Mouse (Mus musculus) heart, embryonic 11.5 days (tissue): Measurements from ENCODE around the gene Trappc1. TPM values are rescaled to one million over a fixed set of nuclear protein-coding genes. Genes with fewer than 3 reads are reported as not detected.

ENCODE experiments used
- polyA plus RNA-seq: library from polyadenylated mRNA; unstranded; fragments of >200 nt; fragmentation: Nextera tagmentation; extraction: Ambion mirVana; gene quantifications from 2 replicates; pipeline ENCODE4 v1.2.1, GENCODE M21; 2014

Trappc1 gene
- polyA plus RNA-seq, 1 experiment from 2014 or later: 189 TPM

Other genes with a start within 250 kb of the Trappc1 start
- gene Vamp2, start 235.5 kb upstream of the Trappc1 start, polyA plus RNA-seq: 89.7 and 94.7 TPM in 2 replicates
- 6.2 and 6.3 TPM in 2 replicates for gene Per1, start 228.8 kb upstream of the Trappc1 start, polyA plus RNA-seq
- gene Hes7, start 203.6 kb upstream of the Trappc1 start, polyA plus RNA-seq: 0.35 and 0.64 TPM in 2 replicates
- 0.32 and 0.49 TPM in 2 replicates for gene 9130213A22Rik, start 201.4 kb upstream of the Trappc1 start, polyA plus RNA-seq
- gene Aloxe3, start 198.1 kb upstream of the Trappc1 start, polyA plus RNA-seq: 0.37 and 0.39 TPM in 2 replicates
- not detected in 2 replicates for gene Alox12b, start 167.0 kb upstream of the Trappc1 start, polyA plus RNA-seq
- gene Alox8, start 126.1 kb upstream of the Trappc1 start, polyA plus RNA-seq: 1.1 and 2.0 TPM in 2 replicates
- 0.13 and 0.17 TPM in 2 replicates for gene Gucy2e, start 86.9 kb upstream of the Trappc1 start, polyA plus RNA-seq
- 10.1 and 13.1 TPM in 2 replicates for gene Cntrob, start 205 bp upstream of the Trappc1 start, polyA plus RNA-seq
- gene Kcnab3, start 2.3 kb downstream of the Trappc1 start, polyA plus RNA-seq: 0.56 and 0.70 TPM in 2 replicates
- 7.8 and 8.6 TPM in 2 replicates for gene Rnf227, start 16.5 kb downstream of the Trappc1 start, polyA plus RNA-seq
- 15.5 and 21.8 TPM in 2 replicates for gene Chd3, start 45.4 kb downstream of the Trappc1 start, polyA plus RNA-seq
- gene Naa38, start 71.5 kb downstream of the Trappc1 start, polyA plus RNA-seq: 166 and 170 TPM in 2 replicates
- 19.6 and 25.0 TPM in 2 replicates for gene Cyb5d1, start 71.7 kb downstream of the Trappc1 start, polyA plus RNA-seq
- 30.5 and 31.7 TPM in 2 replicates for gene Tmem88, start 74.3 kb downstream of the Trappc1 start, polyA plus RNA-seq
- 21.5 and 25.1 TPM in 2 replicates for gene Kdm6b, start 89.7 kb downstream of the Trappc1 start, polyA plus RNA-seq
- 0.20 and 1.3 TPM in 2 replicates for gene Dnah2, start 225.1 kb downstream of the Trappc1 start, polyA plus RNA-seq
- 15.2 and 19.0 TPM in 2 replicates for gene Efnb3, start 236.2 kb downstream of the Trappc1 start, polyA plus RNA-seq